Mouse (Mus musculus) kidney, embryonic 15.5 days (tissue): ENCODE data around the gene Gna12. TPM values are rescaled to one million over a fixed set of nuclear protein-coding genes. Genes with fewer than 3 reads are reported as not detected.
A peak's percentile ranks its signal among the peaks of the same experiment; 100 is the strongest.

ENCODE experiments used
- ATAC-seq: fragments of 200-750 bp; cut with Nextera tagmentation; replicated peaks from 2 replicates; pipeline ENCODE4 v1.8.0; 2017; ENCODE audit warnings: moderate TSS enrichment; ENCODE audit not compliant: low FRiP score
- H3K27ac ChIP-seq: fragments of 300-500 bp; sonication (generic); 2 replicates; pipeline ENCODE4 v1.5.1; 2015; ENCODE audit warnings: mild to moderate bottlenecking, inconsistent platforms
- H3K27me3 ChIP-seq: fragments of 300-500 bp; sonication (generic); 2 replicates; pipeline ENCODE4 v1.6.1; 2015; ENCODE audit warnings: inconsistent platforms
- H3K36me3 ChIP-seq: fragments of 300-500 bp; sonication (generic); 2 replicates; pipeline ENCODE4 v1.6.1; 2015; ENCODE audit warnings: inconsistent platforms
- H3K4me1 ChIP-seq: fragments of 300-500 bp; sonication (generic); 2 replicates; pipeline ENCODE4 v1.6.1; 2015; ENCODE audit warnings: inconsistent platforms
- H3K4me2 ChIP-seq: fragments of 300-500 bp; sonication (generic); 2 replicates; pipeline ENCODE4 v1.6.1; 2015; ENCODE audit warnings: moderate library complexity, mild to moderate bottlenecking, inconsistent platforms
- H3K4me3 ChIP-seq: fragments of 300-500 bp; sonication (generic); replicated peaks from 2 replicates; pipeline ENCODE4 v1.5.1; 2015; ENCODE audit warnings: mild to moderate bottlenecking, inconsistent platforms
- H3K9ac ChIP-seq: fragments of 300-500 bp; sonication (generic); 2 replicates; pipeline ENCODE4 v1.6.1; 2015; ENCODE audit warnings: mild to moderate bottlenecking, inconsistent platforms
- H3K9me3 ChIP-seq: fragments of 300-500 bp; sonication (generic); replicated peaks from 2 replicates; pipeline ENCODE4 v1.6.1; 2016; ENCODE audit warnings: inconsistent platforms
- WGBS: fragments of 180-500 bp; shearing (Covaris S2); methylation state at CpG from one replicate; pipeline ENCODE4 v1.1.7; 2015; ENCODE audit warnings: mixed read lengths; 5-methylcytosine and 5-hydroxymethylcytosine counted together
- polyA plus RNA-seq: library from polyadenylated mRNA; unstranded; fragments of >200 nt; fragmentation: Nextera tagmentation; extraction: Ambion mirVana; gene quantifications from 2 replicates; pipeline ENCODE4 v1.2.1, GENCODE M21; 2015

The Gna12 gene
- polyA plus RNA-seq, 1 experiment from 2014 or later, result 16.1 TPM

- Histone ChIP-seq H3K27me3 (0 out of 2 replicates have a peak, but pooled peaks cover 2% of the 10 kb centered on the region), H3K4me1 (peaks cover 17% of the 10 kb centered on the region; the same call in 1 of the 2 replicates), H3K9me3 (no peaks in the 10 kb centered on the region), H3K36me3 (no peaks in the 10 kb centered on the region), H3K4me2 (no peak overlapping the region), H3K9ac (no peak overlapping the region), H3K27ac (no peak overlapping the region), H3K4me3 (no peak overlapping the region)
- 29% methylated on average over 12 of the region's 12 CpGs for WGBS
- no peak for ATAC-seq
Measured at GRCm38 (mm10) chr5:140743706-140744131, 86.5 kb downstream of the Gna12 start.

- Histone ChIP-seq H3K9me3 (no peaks in the 10 kb centered on the region), H3K9ac (no peak overlapping the region), H3K27ac (no peak overlapping the region), H3K4me3 (no peak overlapping the region), H3K27me3 (peaks cover 10% of the 10 kb centered on the region), H3K36me3 (no peaks in the 10 kb centered on the region), H3K4me2 (no peak overlapping the region), H3K4me1 (peaks cover 17% of the 10 kb centered on the region; the same call in 1 of the 2 replicates)
- no peak for ATAC-seq
Measured at GRCm38 (mm10) chr5:140741877-140742276, 88.4 kb downstream of the Gna12 start.

GRCm38 (mm10) chr5:140741040-140741439 is 89.2 kb downstream of the Gna12 start:
- Histone ChIP-seq H3K4me3 (no peak overlapping the region), H3K9ac (no peak overlapping the region), H3K27me3 (peaks cover 18% of the 10 kb centered on the region), H3K27ac (no peak overlapping the region), H3K9me3 (no peaks in the 10 kb centered on the region), H3K4me2 (no peak overlapping the region), H3K36me3 (no peaks in the 10 kb centered on the region), H3K4me1 (peaks cover 18% of the 10 kb centered on the region)
- ATAC-seq, result no peak
- WGBS, result 53% methylated on average over 11 of the region's 11 CpGs

GRCm38 (mm10) chr5:140739813-140740212 is 90.4 kb downstream of the Gna12 start:
- WGBS, result 61% methylated on average over 12 of the region's 12 CpGs
- Histone ChIP-seq H3K4me3 (no peak overlapping the region), H3K27ac (no peak overlapping the region), H3K4me2 (no peak overlapping the region), H3K9ac (no peak overlapping the region), H3K27me3 (peaks cover 27% of the 10 kb centered on the region), H3K9me3 (no peaks in the 10 kb centered on the region), H3K4me1 (peaks cover 28% of the 10 kb centered on the region), H3K36me3 (no peaks in the 10 kb centered on the region)
- peak; percentile 12; the same call in 1 of the 2 replicates for ATAC-seq

- Histone ChIP-seq H3K4me2 (peak overlapping the region; percentile 82), H3K9me3 (no peaks in the 10 kb centered on the region), H3K27me3 (peaks cover 32% of the 10 kb centered on the region), H3K36me3 (no peaks in the 10 kb centered on the region), H3K27ac (no peak overlapping the region), H3K9ac (no peak overlapping the region), H3K4me1 (peaks cover 22% of the 10 kb centered on the region), H3K4me3 (peak overlapping the region; percentile 41)
- 16% methylated on average over 13 of the region's 13 CpGs for WGBS
- ATAC-seq, result no peak
Measured at GRCm38 (mm10) chr5:140736166-140736565, 94.1 kb downstream of the Gna12 start.

- Histone ChIP-seq H3K4me2 (peak overlapping the region; percentile 82), H3K27ac (no peak overlapping the region), H3K4me3 (peak overlapping the region; percentile 41), H3K36me3 (no peaks in the 10 kb centered on the region), H3K27me3 (peaks cover 32% of the 10 kb centered on the region), H3K4me1 (peaks cover 18% of the 10 kb centered on the region), H3K9me3 (no peaks in the 10 kb centered on the region), H3K9ac (peak overlapping the region; percentile 26; the same call in 1 of the 2 replicates)
- ATAC-seq, result 0 out of 2 replicates have a peak, but pooled peaks have one; percentile 20
- WGBS, result under 1% methylated on average over 22 of the region's 22 CpGs
Measured at GRCm38 (mm10) chr5:140735297-140735696, 94.9 kb downstream of the Gna12 start.

GRCm38 (mm10) chr5:140733336-140733735 is 96.9 kb downstream of the Gna12 start:
- H3K27ac ChIP-seq, result no peak overlapping the region
- H3K4me3 ChIP-seq, result no peak overlapping the region
- H3K9me3 ChIP-seq, result no peaks in the 10 kb centered on the region
- 45% methylated on average over 3 of the region's 3 CpGs for WGBS
- H3K27me3 ChIP-seq, result peaks cover 32% of the 10 kb centered on the region
- no peaks in the 10 kb centered on the region for H3K36me3 ChIP-seq
- H3K4me1 ChIP-seq, result peaks cover 11% of the 10 kb centered on the region
- H3K4me2 ChIP-seq, result no peak overlapping the region
- no peak for ATAC-seq
- H3K9ac ChIP-seq, result no peak overlapping the region

- H3K9me3 ChIP-seq, result no peaks in the 10 kb centered on the region
Measured at GRCm38 (mm10) chr5:140732195-140732594, 98.0 kb downstream of the Gna12 start.

GRCm38 (mm10) chr5:140731040-140731797 is 99.0 kb downstream of the Gna12 start:
- no peaks in the 10 kb centered on the region for H3K36me3 ChIP-seq
- H3K4me1 ChIP-seq, result peaks cover 11% of the 10 kb centered on the region
- H3K4me2 ChIP-seq, result no peak overlapping the region
- H3K27me3 ChIP-seq, result peaks cover 17% of the 10 kb centered on the region
- ATAC-seq, result no peak
- H3K4me3 ChIP-seq, result no peak overlapping the region
- 84% methylated on average over 11 of the region's 11 CpGs for WGBS
- no peak overlapping the region for H3K9ac ChIP-seq
- no peak overlapping the region for H3K27ac ChIP-seq
- no peaks in the 10 kb centered on the region for H3K9me3 ChIP-seq

More at GRCm38 (mm10) chr5:140732195-140732594, 98.0 kb downstream of the Gna12 start:
- H3K9ac ChIP-seq, result no peak overlapping the region
- H3K4me2 ChIP-seq, result no peak overlapping the region
- H3K27me3 ChIP-seq, result peaks cover 27% of the 10 kb centered on the region
- peaks cover 11% of the 10 kb centered on the region for H3K4me1 ChIP-seq
- no peak overlapping the region for H3K4me3 ChIP-seq
- no peak for ATAC-seq
- H3K27ac ChIP-seq, result no peak overlapping the region
- H3K36me3 ChIP-seq, result no peaks in the 10 kb centered on the region
- 67% methylated on average over 4 of the region's 4 CpGs for WGBS

GRCm38 (mm10) chr5:140726946-140727740 is 103.1 kb downstream of the Gna12 start:
- Histone ChIP-seq H3K4me1 (no peaks in the 10 kb centered on the region), H3K9me3 (no peaks in the 10 kb centered on the region), H3K4me2 (no peak overlapping the region), H3K4me3 (no peak overlapping the region), H3K36me3 (no peaks in the 10 kb centered on the region), H3K27me3 (no peaks in the 10 kb centered on the region), H3K9ac (no peak overlapping the region), H3K27ac (no peak overlapping the region)
- no peak for ATAC-seq
- 77% methylated on average over 17 of the region's 17 CpGs for WGBS

- no peak for ATAC-seq
- no peak overlapping the region for H3K27ac ChIP-seq
- H3K4me3 ChIP-seq, result no peak overlapping the region
- no peaks in the 10 kb centered on the region for H3K4me1 ChIP-seq
- H3K36me3 ChIP-seq, result no peaks in the 10 kb centered on the region
- no peaks in the 10 kb centered on the region for H3K9me3 ChIP-seq
- no peak overlapping the region for H3K9ac ChIP-seq
- WGBS, result 89% methylated on average over 7 of the region's 7 CpGs
- no peaks in the 10 kb centered on the region for H3K27me3 ChIP-seq
- no peak overlapping the region for H3K4me2 ChIP-seq
Measured at GRCm38 (mm10) chr5:140726062-140726839, 104.0 kb downstream of the Gna12 start.
